Mouse (Mus musculus) natural killer cell, adult 2 months (primary cell): ENCODE data around the gene Baz2b.
A peak's percentile ranks its signal among the peaks of the same experiment; 100 is the strongest.
"Not testable (repeated sequence)": the region's sequence is repeated elsewhere in the genome, so short reads cannot be mapped to it uniquely, and the experiment has no call there.

Source experiments
- DNase-seq, 2 experiments: peaks; one replicate each; pipeline ENCODE4 v3.0.0; 2022; ENCODE audit warnings: low spot score in 2 of 2

Gene Baz2b

DNA sequence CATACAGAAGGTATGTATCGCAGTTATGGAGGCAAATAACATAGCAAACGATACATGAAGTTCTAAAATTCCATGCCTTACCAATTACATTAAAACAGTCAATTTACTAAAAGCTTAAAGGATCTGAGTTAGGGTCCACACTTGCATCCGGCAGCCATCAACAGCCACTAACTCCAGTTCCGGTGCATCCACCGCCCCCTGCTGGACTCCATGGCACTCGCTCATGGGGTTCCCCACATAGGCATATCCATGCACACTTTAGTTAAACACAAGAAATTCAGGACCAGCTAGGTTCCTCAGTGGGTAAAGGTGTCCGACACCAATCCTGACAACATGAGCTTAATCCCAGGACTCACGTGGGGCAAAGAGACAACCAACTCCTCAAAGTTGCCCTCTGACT is 9.0 kb downstream of the Baz2b start:
- DNase-seq = peak; percentile 16 to 49

DNA sequence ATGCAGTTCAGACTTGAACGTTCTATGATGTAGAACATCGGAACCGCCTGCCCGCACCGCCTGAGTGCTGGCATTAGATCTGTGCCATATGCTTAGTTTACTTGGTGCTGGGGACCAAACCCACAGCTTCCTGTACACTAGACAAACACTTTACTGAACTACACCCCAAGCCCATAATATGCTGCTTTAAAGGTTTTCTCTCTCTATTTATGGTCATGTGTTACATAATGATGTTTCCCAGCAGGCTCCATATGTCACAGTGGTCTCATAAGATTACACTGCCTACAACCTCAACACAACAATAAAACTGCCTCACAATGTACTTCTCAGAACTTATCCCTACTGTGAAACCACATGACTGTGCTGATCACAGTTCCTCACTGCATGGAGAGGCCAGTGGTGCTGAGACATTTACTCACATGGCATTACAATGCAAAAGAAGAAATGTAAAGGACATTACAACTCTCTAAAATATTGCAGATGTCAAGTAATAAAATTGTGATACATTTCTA is 9.5 kb downstream of the Baz2b start:
- no peak for DNase-seq

DNA sequence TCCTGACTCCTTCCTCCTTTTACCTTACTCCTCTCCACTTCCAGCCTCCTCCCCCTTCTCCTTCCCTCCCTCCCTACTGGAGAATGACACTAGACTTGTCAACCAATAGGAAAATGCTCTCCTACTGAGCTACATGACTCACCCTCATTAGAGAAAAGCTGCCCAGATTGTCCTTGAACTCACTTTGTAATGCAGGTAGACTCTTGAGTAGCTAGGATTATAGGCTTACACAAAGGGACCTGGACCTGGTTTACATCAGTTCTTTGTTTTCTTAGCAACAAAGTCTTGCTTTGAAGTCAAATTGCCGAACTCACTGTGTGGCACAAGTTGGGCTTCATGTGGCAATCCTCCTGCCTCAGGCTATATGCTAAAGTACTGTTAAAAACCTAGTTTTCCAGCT is 12.8 kb downstream of the Baz2b start:
- DNase-seq = no peak

DNA sequence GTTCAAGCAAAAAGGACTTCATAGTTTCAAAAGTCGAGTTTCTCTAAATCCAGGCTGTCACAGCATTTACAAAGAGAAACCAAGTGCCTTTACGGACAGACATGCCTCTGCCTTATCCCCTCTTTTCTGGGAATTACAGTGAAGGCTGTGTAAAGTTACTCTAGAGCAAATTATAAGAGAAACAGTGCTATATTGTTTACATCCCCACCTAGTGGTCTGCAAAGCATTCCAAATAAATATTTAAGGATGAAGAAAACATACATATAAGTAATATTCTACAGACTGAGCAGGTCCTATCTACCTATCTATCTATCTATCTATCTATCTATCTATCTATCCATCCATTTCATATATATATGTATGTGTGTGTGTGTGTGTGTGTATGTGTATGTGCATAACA is 27.9 kb downstream of the Baz2b start:
- DNase-seq = no peak

DNA sequence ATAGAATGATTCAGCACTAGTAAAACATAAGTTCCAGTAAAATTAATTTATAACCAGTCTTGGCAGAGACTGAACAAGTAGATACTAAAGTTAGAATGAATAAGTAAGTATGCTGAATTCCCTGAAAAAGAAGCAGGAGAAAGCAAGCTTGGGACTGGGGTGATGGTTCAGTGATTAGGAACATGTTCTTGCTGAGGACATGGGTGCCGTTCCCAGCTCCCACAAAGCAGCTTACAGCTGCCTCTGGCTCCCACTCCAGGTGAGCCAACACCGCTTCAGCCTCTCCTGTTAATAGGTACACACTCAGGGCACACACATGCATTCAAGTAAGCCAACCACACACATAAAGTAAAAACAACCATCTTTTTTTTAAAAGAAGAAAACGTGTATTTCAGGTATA is 32.1 kb downstream of the Baz2b start:
- no peak for DNase-seq

DNA sequence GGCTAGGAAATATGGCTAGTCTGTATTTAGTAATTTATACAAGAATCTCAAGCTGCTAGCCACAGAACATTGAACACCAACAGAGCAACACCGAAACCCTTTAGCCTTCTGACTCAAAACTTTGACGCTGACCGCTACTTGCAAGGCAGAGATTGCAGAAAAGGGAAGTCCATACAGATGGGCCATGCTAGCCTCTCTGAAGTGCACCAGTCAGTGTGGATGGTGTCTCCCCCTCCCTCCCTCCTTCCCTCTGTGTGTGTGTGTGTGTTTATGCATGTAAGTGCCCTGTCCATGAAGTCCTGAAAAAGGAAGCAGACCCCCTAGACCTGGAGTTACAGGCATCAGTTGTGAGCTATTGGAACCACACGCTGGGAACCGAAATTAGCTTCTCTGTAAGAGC is 33.6 kb downstream of the Baz2b start:
- peak in 1 of 2 experiments; percentile 34 for DNase-seq

DNA sequence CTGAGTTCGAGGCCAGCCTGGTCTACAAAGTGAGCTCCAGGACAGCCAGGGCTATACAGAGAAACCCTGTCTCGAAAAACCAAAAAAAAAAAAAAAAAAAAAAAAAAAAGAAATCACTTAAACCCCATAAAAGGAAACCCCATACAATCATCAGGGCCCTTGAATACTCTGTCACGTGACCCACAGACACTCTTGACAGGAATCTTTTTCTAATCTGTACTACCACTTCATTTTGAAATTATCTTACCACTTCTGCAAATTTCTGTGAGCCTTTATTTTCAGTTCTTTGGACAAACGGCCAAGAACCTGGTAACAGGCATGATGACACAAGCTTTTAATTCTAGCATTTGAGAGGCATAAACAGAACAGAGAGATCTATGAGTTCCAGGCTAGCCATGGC is 34.6 kb downstream of the Baz2b start:
- no peak for DNase-seq

DNA sequence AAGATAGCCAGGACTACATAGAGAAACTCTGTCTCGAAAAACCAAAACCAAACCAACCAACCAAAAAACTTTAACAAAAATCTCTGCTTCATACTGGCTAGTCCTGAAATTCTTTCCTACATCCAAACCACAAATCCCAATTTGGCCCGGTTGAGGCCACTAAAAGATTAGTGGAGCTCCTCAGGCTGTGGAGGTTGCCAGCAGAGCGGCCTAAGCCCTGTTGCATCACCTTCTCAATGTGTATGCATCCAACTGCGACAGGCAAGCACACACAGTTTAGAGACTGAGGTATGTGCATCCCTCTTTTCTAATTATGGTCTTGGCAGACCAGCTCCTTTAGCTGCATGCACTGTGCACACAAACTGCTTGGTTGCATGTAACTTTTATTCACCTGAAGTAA is 36.0 kb downstream of the Baz2b start:
- DNase-seq = no peak

GRCm38 (mm10) chr2:60173190-60173589 is 36.4 kb downstream of the Baz2b start:
- DNase-seq = peak; percentile 23 to 54

DNA sequence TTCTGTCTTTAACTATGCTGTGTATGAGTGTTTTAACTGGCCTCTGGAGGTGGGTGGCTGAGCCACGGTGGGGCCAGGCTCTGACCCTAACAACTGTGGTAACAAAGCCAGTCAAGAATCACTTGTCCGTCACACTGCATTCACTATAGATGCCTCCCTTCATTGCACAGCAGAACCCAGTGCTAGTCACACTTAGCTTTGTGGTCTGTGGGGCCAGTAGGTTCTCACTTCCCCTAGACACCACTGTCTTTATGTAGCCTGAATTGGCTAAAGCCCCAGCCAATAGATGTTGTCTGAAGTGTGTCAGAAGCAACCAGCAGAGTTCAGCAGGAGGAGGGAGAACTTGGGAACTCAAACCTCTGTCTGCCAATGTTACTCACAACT is 37.1 kb downstream of the Baz2b start:
- DNase-seq = peak; percentile 63 to 79

- peak; percentile 61 to 76 for DNase-seq
These were observed 37.7 kb downstream of the Baz2b start for GRCm38 (mm10) chr2:60171786-60172530.

DNA sequence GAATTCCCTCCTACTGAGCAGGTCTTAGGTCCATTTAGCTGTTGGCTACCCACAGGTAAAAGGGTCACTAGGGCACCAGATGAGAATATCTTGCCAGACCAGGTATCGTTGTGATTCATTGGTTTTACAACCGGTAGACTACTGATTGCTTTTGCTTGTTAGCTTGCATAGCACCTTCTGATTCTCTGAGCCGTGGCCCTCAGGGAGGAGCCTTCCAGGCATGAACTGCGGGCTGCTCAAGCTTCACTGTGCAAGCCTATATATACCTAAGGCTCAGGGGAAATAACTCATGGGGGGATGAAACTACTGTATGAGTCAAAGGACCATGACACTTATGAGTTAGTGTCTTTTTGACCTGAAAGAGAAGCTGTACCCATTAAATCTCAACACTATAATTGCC is 42.8 kb downstream of the Baz2b start:
- peak in 1 of 2 experiments; percentile 25 for DNase-seq

- no peak for DNase-seq
These were observed 44.0 kb downstream of the Baz2b start for GRCm38 (mm10) chr2:60165679-60166078.

GRCm38 (mm10) chr2:60163744-60164143 is 45.9 kb downstream of the Baz2b start:
- no peak for DNase-seq

DNA sequence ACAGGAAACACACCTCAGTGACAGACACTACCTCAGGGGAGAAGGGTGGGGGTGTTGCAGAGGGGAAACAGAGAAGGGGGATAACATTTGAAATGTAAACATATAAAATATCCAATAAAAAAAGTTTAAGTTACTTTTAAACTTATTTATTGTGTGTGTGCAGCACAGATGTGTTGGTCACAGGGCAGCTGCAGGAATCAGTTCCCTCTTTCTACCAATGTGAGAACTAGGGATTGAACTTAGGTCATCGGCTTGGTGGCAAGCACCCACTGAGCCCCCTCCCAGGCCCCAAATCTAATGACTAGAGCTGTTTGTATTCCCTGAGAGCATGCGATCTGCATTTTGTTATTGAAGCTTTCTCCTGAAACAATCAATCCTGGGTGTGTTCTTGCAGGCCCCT is 57.2 kb downstream of the Baz2b start:
- DNase-seq = no peak

- no peak for DNase-seq
These were observed 61.0 kb downstream of the Baz2b start for GRCm38 (mm10) chr2:60148651-60149050.

GRCm38 (mm10) chr2:60147428-60147827 is 62.2 kb downstream of the Baz2b start:
- no peak for DNase-seq

GRCm38 (mm10) chr2:60145742-60146141 is 63.9 kb downstream of the Baz2b start:
- DNase-seq = no peak

DNA sequence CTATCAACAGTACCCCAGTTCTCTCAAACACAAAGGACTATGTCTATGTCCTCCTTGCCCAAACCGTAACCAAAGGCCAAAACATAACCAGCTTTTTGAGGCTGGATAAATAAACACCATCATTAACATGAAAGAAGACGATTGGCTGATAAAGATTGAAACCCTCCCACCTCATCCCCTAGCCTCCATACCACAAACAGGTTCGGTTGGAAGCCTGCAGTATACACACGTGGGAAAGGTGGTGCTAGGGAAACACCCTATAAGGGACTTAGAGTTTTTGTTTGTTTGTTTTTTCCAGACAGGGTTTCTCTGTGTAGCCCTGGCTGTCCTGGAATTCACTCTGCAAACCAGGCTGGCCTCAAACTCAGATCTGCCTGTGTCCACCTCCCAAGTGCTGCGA is 66.3 kb downstream of the Baz2b start:
- no peak for DNase-seq

DNA sequence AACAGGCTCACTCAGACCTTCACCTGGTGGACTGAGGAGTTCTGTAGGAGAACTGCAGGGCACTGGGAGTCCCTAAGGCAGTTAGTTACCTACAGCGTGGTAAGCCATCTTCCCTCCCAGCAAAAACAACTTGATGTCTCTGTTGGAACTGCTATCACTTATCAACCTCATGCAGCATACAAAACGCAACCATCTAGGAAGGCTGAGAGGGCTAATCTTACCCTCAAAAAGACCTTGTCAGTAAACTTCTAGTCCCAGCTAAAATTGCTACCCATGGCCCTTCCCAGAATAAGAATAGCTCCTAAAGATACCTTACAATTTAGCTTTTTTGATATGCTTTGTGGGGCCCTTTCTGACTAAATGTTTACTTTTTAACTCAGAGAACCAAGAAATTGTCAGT is 67.4 kb downstream of the Baz2b start:
- no peak for DNase-seq

GRCm38 (mm10) chr2:60138751-60139162 is 70.9 kb downstream of the Baz2b start:
- no peak for DNase-seq

DNA sequence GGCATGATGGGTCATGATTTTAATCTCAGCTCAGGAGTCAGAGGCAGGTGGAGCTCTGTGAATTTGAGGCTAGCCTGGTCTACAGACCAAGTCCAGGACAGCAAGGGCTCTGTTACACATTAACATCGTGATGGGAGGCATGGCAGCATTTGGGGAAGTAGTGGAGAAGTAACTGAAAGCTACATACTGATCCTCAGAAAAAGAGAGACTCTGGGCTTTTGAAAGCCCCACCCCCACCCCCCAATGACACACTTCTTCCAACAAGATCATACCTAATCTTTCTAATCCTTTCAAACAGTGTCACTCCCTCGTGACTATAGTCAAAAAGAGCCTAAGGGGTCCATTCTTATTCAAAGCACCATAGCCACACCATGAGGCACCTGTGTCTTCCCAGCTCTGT is 73.8 kb downstream of the Baz2b start:
- DNase-seq = no peak

DNA sequence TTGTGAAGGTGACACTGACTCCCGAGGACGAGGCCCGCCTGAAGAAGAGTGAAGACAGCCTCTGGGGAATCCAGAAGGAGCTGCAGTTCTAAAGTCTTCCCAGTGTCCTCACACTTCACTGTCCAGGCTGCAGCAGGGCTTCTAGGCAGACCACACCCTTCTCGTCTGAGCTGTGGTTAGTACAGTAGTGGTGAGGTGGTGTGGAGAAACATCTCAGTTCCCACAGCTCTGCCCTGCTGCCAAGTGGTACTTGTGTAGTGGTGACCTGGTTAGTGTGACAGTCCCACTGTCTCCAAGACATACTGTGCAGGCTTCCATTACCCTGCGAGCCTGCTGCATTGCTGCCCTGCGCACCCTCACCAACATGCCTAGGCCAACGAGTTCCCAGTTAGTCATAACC is 74.7 kb downstream of the Baz2b start:
- DNase-seq = not testable (repeated sequence)

DNA sequence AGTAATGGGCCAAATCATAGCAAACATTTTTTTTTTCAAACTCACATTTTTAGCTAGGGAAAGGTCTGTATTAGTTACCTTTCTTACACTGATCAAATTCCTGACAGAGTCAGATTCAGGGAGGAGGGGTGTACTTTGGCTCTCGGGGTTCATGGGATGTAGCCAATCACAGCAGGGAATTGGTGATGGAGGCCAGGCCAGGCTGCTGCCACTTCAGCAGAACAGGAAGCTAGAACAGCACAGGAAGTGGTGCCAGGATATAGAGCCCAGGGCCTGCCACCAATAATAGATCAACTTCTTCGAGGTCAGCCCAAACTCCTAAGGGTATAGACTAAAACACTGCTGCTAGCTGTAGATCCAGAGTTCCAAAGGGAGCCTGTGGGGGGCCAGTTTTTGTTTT is 76.6 kb downstream of the Baz2b start:
- no peak for DNase-seq
